Mouse (Mus musculus): ENCODE data around the gene Rab30.
"Not testable (repeated sequence)": the region's sequence is repeated elsewhere in the genome, so short reads cannot be mapped to it uniquely, and the experiment has no call there.

Rab30 gene

DNA sequence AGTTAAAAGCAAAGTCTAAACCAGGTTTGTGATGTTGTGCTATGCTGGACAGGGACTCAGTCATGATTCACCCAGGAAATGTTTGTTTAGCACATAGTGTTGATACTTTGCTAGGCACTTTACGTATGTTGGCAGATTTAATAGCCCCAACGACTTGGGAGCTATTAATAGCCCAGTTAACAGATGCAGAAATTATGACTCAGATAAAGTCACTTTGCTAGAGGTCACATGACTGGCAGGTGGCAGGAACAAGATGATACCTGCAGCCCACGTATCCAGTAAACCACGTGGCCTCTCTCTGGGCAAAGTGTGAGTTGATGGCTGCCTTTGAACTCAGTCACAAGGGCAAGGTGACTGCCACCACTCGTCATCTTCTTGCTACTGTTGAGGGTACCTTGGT is 16.7 kb downstream of the Rab30 start:
- no peak for DNase-seq

DNA sequence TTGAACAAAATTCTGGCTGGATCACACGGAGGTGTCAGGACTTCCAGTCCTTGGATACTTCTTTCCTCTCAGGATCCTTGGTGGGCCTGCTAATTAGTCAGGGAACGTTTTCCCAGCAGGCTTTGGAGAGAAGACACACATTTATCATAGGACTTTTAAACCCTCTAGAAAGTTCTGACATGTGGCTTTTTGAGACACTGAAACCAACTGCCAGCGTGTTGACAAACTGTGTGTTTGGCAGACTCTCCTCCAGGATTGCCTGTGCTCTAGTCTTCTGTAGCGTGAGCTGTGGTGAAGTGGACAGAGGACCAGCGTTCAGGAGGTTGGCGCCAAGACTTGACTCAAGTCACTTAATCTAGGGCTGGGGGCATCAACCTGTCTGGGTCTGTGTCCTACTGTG is 19.2 kb downstream of the Rab30 start:
- DNase-seq = no peak

GRCm38 (mm10) chr7:92761161-92761560 is 19.8 kb downstream of the Rab30 start:
- no peak for DNase-seq

DNA sequence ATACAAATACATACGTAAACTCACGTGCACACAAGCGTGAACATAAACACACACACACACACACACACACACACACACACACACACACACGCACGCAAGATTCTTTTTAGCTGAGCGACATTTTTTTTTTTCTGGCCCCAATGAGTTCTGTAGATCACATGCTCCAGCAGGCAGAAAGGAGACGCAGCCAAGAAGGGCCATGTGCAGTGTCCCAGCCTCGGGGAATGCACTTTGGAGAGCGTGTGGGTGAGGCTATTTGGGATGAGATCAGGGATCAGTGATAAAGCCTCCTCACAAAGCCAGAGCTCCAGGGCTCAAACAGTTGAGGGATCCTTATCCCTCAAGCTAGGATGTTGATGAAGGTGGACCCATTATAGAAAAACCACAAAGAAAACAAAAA is 24.0 kb downstream of the Rab30 start:
- no peak for DNase-seq

DNA sequence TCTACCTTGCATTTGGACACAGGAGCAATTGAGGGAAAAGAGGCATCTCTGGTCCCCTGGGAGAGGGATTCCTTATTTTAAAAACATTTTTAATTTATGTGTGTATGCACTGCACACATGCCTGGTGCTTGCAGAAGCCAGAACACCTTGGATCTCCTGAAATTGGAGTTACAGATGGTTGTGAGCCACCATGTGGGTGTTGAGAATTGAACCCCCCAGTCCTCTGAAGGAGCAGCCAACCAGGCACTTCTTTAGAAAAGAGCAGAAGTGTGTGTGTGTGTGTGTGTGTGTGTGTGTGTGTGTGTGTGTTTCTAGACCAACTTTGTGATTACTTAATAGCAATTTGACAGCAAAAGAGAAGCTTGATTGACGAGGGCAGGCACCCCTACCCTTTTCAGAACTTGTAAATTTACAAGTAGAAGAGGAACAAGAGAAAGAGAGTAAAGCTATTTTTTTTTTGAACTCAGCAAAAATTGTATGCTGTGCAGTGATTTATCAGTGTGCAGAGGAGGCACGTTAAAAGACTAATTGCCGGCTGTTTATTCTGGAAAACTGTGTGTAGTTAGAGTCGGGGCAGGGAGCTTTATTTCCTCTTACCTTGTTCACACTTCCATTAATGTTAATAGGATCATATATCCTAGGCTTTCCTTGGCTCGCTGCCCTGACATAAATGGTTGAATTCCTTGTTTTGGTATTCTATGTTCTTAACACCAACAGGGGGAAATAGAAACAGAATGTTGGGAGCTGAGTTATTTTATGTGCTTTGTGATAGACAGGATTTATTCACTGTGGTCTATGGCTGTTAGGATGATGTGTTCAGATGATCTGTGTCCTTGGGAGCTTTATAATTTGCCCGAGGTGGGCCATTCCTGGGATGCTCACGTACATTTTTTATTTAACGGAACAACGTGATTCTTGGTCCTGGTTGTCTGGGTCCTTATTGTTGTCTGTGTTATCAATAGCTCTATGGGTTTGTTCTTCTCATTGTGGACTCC is 25.0 kb downstream of the Rab30 start:
- no peak for DNase-seq

GRCm38 (mm10) chr7:92768116-92768515 is 26.7 kb downstream of the Rab30 start:
- not testable (repeated sequence) for DNase-seq

GRCm38 (mm10) chr7:92768859-92769258 is 27.5 kb downstream of the Rab30 start:
- DNase-seq = no peak

DNA sequence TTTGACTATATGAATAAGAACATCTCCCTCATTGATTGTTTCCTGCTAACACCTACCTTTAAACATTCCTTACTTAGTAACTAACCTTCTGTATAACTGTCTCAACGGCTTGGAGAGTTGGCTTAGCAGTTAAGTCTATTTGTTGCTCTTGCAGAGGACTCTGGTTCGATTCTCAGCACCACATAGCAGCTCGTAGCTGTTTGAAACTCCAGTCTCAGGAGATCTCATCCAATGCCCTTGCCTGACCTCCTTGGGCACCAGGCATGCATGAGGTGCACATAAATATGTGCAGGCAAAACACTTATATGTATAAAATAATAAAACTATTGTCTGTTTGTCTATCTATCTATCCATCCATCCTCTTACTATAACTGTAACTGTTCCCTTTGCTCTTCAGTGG is 31.6 kb downstream of the Rab30 start:
- DNase-seq = no peak

- DNase-seq = no peak
Observed at GRCm38 (mm10) chr7:92773596-92773995, 32.2 kb downstream of the Rab30 start.

- no peak for DNase-seq
Observed at GRCm38 (mm10) chr7:92774741-92775140, 33.3 kb downstream of the Rab30 start.

DNA sequence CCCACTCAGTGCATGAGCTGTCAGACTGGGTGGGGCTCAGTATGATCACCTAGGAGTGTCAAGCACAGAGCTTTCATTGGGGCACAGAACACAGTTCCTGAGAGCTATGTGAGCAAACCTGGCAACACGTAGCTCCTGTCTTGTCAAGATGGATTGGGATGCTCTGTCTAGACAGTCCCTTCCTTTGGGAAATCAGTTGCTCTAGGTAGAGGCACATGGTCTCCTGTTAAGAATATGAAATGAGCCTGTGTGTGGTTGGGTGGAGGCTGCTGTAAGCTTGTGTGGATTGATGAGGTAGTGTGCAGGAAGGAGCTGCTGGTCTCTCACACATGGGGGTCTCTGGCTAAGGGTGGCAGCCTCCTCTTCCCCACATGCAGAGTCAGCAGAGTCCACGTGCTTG is 34.3 kb downstream of the Rab30 start:
- DNase-seq = no peak

- no peak for DNase-seq
Observed at GRCm38 (mm10) chr7:92776647-92777046, 35.2 kb downstream of the Rab30 start.

- DNase-seq = peak; percentile 11 to 57
Observed at GRCm38 (mm10) chr7:92777108-92777973, 35.9 kb downstream of the Rab30 start.

DNA sequence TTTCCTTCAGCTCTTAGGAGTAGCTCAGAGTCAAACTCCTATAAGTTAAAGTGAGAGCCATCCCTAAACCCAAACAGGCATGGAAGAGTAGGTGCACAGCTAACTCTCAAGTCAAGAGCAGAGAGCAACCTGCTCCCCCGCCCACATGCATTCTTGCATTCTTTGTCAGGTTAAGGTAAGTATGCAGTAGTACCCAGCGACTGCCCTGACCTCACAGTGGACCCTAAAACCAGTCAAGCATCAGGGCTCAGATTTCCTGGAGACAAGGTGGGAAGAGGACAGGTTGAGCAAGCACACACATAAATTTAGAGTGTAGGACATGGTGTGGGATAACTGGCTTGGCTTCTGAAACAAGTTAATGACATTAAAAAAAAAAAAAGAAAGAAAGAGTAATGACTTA is 37.7 kb downstream of the Rab30 start:
- DNase-seq = no peak

DNA sequence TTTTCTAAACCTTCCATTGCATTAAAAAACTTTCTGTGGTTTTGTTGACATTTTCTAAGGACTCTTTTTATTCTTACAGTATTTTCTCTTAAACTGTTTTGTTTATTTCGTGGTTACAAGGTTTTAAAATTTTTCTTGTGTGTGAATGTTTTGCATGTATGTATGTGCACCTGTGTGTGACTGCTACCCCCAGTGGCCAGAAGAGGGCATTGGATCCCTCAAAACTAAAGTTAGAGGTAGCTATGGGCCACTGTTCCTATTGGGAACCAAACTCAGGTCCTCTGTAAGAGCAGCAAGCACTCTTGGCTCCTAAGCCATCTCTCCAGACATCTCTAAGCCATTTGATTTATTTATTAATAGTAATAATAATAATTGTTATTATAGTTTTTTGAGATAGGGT is 40.0 kb downstream of the Rab30 start:
- DNase-seq = no peak

DNA sequence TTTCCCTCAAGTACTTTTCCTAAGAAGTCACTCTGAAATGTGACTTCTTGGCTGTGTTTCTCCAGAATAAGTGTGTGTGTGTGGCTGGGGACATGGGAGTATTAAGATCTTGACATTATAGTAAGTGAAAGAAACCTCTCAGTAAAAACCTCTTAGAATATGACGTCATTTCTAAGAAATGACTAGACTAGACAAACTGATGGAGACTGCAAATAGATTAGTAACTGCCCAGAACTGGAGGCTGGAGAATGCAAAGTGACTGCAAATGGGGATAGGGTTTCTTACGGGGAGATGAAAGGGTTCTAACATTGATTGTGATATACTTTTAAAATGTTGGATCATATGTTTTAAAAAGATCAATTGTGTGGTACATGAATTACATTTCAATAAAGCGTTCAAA is 40.5 kb downstream of the Rab30 start:
- DNase-seq = no peak

DNA sequence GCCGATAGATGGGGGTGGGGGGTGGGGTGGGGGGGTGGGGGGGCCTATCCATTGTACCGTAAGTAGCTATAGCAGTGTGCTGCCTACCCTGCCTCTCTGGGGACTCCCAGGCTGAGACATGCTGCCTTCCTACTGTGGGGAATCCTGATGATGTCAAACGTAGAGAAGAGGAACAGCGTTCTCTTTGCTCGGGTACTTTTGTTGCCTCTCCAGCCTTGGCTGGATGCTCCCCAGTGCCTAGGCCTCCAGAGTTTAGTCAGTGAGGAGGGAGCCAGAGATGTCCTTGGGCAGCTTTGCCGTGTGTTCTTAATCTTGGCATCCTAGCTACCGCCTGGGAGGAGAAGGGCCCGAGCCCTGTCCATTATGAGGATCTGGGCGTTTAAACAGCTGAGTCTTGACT is 41.1 kb downstream of the Rab30 start:
- no peak for DNase-seq

DNA sequence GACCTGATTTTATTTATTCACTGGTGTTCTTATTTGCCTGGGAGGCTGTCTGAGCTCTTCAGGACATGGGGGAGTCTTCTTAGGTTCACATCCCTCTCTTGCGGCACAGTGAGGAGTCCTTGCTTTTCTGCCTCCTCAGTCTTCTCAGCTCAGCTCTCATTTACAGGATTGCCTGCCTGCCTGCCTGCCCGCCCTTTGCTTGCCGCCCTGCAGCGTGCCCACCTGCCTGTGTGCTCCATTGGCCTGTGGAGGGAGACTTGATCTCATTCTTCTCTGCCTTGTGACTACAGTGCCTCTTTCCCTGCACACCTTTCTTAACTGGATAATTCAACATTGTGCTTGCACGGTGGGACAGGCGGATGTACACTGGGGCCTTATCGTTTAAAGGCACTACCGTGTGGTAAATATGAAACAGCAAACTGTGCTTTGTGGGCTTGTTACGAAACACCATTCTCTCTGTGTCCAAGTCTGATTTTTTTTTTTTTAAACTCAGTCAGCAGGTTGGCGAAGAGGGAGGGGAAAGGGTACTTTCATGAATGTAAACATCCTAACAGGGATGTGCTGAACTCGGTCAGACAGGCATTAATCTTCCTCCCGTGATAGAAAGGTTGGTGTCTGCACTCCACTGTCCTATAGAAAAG is 41.9 kb downstream of the Rab30 start:
- no peak for DNase-seq

DNA sequence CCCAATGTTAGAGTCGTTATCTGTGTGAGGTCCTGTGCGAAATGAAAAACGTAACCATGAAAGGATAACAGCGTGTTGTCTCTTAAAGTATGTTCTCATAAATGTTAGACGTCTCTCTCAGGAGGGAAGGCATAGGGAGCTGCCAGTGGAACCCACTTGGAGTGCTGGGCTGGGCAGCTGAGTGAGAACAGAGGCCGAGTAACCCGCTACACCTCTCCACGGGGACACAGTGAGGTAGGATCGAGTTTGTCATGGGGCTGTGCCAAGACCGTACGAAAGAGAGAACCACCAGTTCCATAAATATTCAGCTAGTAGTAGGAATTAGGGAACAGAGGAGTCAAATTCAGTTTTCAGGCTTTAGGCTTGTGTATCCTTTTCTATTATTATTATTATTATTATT is 42.5 kb downstream of the Rab30 start:
- no peak for DNase-seq

DNA sequence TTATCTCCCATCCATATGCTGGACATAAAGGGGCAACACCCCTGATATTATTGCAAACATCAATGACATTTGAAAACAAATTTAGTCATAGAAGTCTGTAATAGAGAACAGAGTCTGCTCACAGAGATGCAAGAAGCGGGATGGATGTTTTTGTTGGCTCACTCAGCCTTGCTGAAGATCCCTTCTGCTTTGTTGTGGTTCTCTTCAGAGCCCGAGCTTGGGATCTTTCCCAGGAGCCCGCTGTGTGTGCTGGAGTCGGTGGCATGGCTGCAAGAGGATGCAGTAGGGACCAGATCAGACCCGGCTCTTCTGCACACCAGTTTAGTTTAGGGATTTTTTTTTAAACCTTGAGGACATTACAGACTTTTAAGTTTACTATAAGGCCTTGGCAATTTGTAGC is 54.3 kb downstream of the Rab30 start:
- no peak for DNase-seq

DNA sequence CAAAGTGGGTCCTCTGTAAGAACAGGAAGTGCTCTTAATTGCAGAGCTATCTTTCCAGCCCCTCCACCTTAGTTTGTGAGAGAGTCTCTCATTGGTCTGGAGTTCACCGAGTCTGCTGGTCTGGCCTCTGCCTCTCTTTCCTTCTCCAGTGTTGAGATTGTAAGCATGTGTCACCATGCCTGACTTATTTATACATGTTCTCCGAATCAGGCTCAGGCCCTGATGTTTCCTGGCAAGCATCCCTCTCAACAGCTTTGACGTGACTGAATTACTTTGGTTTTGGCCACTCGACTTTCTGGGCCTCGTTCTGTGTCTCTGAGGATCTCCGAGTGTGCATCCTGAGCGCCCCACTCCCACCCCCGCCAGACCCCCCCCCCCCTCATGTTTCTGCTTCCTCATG is 55.4 kb downstream of the Rab30 start:
- no peak for DNase-seq

- no peak for DNase-seq
Observed at GRCm38 (mm10) chr7:92799665-92800595, 58.5 kb downstream of the Rab30 start.
